Mouse (Mus musculus): ENCODE measurements around the gene Ptprn.

DNA sequence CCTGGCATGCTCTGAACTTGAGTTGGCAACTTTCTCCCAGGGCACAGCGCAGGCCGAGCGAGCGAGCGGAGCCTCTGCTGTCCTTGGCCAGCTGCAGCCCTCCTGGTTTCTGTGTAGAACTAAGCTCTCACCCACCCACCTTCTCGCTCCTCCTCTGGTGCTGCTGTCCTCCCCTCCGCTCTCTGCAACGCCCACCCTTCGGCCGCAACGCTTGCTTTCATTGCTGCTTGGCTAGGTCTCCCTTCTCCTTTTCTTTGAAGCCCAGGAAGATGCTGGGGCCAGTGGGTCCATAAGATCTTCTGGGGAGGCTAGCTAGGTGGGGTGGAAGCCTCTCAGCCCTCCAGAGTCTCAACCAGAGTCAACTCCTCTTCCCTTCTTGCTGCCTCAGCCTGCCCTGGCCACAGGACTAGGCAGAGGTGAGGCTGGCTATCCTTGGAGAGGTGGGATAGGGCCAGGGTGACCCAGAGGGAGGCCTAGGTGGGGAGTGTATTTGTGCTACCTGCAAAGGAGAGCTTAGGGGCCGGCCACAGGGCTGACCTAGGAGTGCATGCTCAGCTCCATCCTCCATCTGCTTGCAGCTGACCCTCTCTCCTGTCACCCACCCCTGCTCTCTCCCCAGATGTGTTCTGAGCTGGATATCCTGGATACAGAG, 20.0 kb downstream of the Ptprn start:
- TF ChIP-seq CTCF (IDR thresholded peaks at IDR 0.05; ENCODE audit: borderline replicate concordance, insufficient read depth, low read depth, low read length) (no peak), POLR2A (IDR thresholded peaks at IDR 0.05; ENCODE audit: borderline replicate concordance, insufficient read depth, low read length) (no peak)

All from cerebellum, adult 2 months (tissue).